Mouse (Mus musculus) T-cell, adult 66 days (primary cell): ENCODE results near the gene Efna2. TPM values are rescaled to one million over a fixed set of nuclear protein-coding genes. Genes with fewer than 3 reads are reported as not detected.

Experiments used
- total RNA-seq, 2 experiments: library from RNA; stranded (reverse); gene quantifications; 3 replicates in 1 of 2; 4 replicates in 1 of 2; pipeline ENCODE4 v1.2.4; 2023

Gene Efna2
- under 1 TPM; 0.27 to 0.41 TPM for total RNA-seq

GRCm38 (mm10) chr10:80179068-80180051 lies at the start of gene Efna2:
Gene Efna2 (plus strand): TSS chr10:80179482.

GRCm38 (mm10) chr10:80138553-80139438 lies 40.5 kb upstream of the Efna2 start, which contains the start of gene Atp5d:
Gene Atp5d (plus strand): TSS chr10:80138632.

GRCm38 (mm10) chr10:80140666-80141035 lies 38.6 kb upstream of the Efna2 start, which contains the start of gene Cbarp:
Gene Cbarp (minus strand): TSS chr10:80140835.

DNA sequence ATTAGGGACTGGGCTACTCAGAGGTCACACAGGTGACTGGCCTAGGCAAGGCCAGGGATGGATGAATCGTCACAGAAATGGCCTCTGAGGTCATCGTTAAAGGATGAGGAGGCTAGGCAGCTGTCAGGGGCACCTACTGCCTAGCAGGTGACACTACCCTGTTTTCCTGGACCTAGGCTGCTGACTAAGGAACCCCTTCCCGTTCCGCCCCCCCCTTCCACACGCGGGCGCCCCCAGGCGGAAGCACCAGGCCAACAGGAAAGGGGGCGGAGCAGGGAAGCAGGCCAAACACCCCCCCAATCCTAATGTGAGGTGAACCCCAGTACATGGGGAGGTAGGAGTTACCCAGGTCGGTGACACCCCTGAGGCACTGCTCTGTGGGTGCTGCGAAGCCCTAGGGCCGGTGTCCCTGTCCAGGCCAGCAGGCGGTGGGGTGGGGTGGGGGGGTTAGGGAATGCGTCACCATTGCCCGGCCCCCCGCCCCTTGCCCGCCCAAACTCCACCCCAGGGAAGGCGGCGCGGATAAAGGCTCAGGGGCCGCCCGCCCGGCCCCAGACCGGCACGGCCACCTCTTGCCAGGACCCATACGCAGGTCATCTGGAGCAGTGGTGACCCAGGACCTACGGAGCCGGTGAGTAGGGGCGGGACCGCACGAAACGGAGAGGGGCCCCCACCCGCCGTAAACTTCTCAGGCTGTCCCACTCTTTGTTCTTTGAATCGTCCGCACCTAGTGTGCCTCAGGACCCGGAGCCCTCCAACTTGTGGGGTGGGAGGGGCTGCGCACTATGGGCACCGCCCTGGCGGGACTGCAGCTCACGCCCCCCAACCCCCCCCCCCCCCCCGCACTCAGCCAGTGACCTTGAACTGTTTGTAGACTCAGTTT lies 31.3 kb upstream of the Efna2 start, which contains the start of gene Midn:
Gene Midn, plus strand, starts transcription at position 554 of the 883 bp plus-strand sequence.

DNA sequence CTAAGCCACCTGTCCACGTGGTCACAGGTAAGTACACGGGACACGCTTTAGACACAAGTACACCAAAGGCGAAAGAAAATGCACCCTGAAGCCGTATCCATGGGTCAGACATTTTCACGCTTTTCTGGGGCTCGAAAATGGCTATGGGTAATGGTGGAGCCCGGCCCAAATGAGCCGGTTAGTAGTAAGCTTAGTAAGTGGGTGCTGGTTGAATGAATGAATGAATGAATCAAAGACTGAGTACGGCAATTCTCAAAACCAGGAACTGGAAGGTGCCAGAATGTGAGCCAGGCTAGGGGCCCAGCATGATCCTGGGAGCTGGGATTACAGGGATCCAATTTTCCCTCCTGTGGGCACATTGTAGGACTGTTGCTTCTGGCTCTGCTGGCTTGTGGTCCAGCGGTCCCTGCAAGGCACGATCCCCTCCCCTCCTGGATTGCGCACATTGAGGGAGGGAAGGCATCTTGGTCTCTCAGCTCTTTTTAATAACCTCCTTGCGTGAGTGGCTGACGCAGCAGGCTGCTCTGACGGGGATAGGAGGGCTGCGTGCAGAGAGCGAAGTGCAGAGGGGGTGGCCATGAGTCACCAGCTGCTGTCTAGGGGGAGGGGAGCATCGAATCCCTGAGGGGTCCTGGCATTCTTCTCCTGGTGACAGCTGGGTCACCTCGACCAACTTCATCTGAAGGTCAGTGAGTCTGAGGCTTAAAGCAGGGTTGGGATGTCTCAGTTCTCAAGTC lies 13.7 kb upstream of the Efna2 start, which contains the start of gene Cirbp:
Gene Cirbp, plus strand, starts transcription at position 594 of the 737 bp plus-strand sequence.

GRCm38 (mm10) chr10:80172527-80173292 lies 6.6 kb upstream of the Efna2 start, which contains the start of gene 1600002K03Rik:
Gene 1600002K03Rik (plus strand): TSS chr10:80172944.

DNA sequence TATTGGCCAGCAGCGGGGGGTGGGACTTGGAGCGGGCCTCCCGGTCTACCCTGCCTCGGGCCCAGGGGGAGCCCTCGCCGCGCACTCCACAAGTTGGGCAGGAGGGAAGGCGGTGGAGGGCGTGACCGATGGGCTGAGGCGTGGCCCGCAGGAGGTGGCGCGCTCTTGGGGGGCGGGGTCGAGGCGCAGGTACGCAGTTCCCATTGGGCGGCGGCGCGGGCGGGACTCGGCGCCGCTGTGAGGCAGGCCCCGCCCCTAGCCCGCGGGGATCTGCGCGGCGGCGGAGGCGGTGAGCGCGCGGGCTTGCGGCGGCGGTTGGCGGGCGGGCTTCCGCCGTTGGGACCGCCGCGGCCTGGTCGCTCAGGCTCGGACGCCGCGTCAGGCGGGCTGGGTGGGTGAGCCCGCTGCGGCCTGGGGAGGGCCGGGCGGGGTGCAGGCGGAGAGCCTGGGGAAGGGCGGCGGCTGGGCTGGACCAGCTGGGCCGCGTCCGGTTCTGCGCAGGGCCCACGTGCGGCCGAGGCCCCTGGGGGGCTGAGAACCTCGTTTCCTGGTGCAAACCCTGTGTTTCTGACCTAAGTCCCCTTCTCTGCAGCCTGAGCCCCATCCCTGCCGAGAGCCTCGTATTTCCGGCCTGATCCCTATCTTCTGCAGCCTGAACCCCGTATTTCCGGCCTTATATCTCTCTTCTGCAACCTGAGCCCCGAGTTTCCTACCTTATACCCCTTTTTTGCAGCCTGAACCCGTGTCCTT lies 47.3 kb downstream of the Efna2 start, which contains the start of gene Mum1:
Gene Mum1, plus strand, starts transcription at position 19 of the 750 bp plus-strand sequence.

Other genes with a start within 250 kb of the Efna2 start
- 10 to 100 TPM; 54.5 to 63.1 TPM for gene Wdr18, start 219.3 kb upstream of the Efna2 start, total RNA-seq
- gene Grin3b, start 208.8 kb upstream of the Efna2 start, total RNA-seq: under 1 TPM in 1 of 2 experiments, not detected in 1; 0.89 TPM
- 100 to 1,000 TPM; 152 to 155 TPM for gene Tmem259, start 195.2 kb upstream of the Efna2 start, total RNA-seq
- gene Cnn2, start 190.9 kb upstream of the Efna2 start, total RNA-seq: 100 to 1,000 TPM; 509 to 532 TPM
- 10 to 100 TPM; 75.4 to 82.6 TPM for gene Abca7, start 183.0 kb upstream of the Efna2 start, total RNA-seq
- gene Arhgap45, start 162.8 kb upstream of the Efna2 start, total RNA-seq: 100 to 1,000 TPM; 853 to 885 TPM
- gene Polr2e, start 139.7 kb upstream of the Efna2 start, total RNA-seq: 10 to 100 TPM; 71.1 to 85.2 TPM
- gene Gpx4, start 132.3 kb upstream of the Efna2 start, total RNA-seq: 100 to 1,000 TPM; 155 to 180 TPM
- gene Sbno2, start 73.9 kb upstream of the Efna2 start, total RNA-seq: 10 to 100 TPM; 97.7 to 98.5 TPM
- gene Stk11, start 63.7 kb upstream of the Efna2 start, total RNA-seq: 100 to 1,000 TPM; 136 to 156 TPM
- gene Atp5d, start 40.9 kb upstream of the Efna2 start, total RNA-seq: 100 to 1,000 TPM; 157 to 178 TPM
- gene Cbarp, start 38.6 kb upstream of the Efna2 start, total RNA-seq: 10 to 100 TPM; 28.2 to 29.0 TPM
- 100 to 1,000 TPM; 102 to 113 TPM for gene Midn, start 31.2 kb upstream of the Efna2 start, total RNA-seq
- 100 to 1,000 TPM; 113 to 134 TPM for gene Cirbp, start 13.5 kb upstream of the Efna2 start, total RNA-seq
- 10 to 100 TPM; 15.1 to 16.3 TPM for gene 1600002K03Rik, start 6.5 kb upstream of the Efna2 start, total RNA-seq
- 10 to 100 TPM; 76.1 to 76.3 TPM for gene Mum1, start 47.0 kb downstream of the Efna2 start, total RNA-seq
- gene Ndufs7, start 69.6 kb downstream of the Efna2 start, total RNA-seq: 100 to 1,000 TPM in 1 of 2 experiments, 10 to 100 TPM in 1; 99.2 to 104 TPM
- not detected for gene Gamt, start 81.5 kb downstream of the Efna2 start, total RNA-seq
- gene Dazap1, start 82.0 kb downstream of the Efna2 start, total RNA-seq: 100 to 1,000 TPM; 175 to 182 TPM
- 1,000 to 10,000 TPM; 3,585 to 3,724 TPM for gene Rps15, start 113.0 kb downstream of the Efna2 start, total RNA-seq
- 1 to 10 TPM in 1 of 2 experiments, under 1 TPM in 1; 0.09 to 1.0 TPM for gene Apc2, start 116.5 kb downstream of the Efna2 start, total RNA-seq
- gene 2310011J03Rik, start 141.1 kb downstream of the Efna2 start, total RNA-seq: 10 to 100 TPM; 25.0 to 28.7 TPM
- 1 to 10 TPM; 2.9 to 3.1 TPM for gene Pcsk4, start 150.0 kb downstream of the Efna2 start, total RNA-seq
- gene Reep6, start 150.5 kb downstream of the Efna2 start, total RNA-seq: under 1 TPM in 1 of 2 experiments, not detected in 1; 0.90 TPM
- gene Adamtsl5, start 168.9 kb downstream of the Efna2 start, total RNA-seq: not detected
- gene Plk5, start 177.0 kb downstream of the Efna2 start, total RNA-seq: not detected
- gene Mex3d, start 208.2 kb downstream of the Efna2 start, total RNA-seq: 1 to 10 TPM; 8.0 to 8.7 TPM
- 100 to 1,000 TPM; 107 to 120 TPM for gene Mbd3, start 220.1 kb downstream of the Efna2 start, total RNA-seq
- gene Uqcr11, start 227.3 kb downstream of the Efna2 start, total RNA-seq: 10 to 100 TPM; 63.7 to 70.9 TPM